Mouse (Mus musculus): Measurements from ENCODE around the gene Ndufb7.

DNA sequence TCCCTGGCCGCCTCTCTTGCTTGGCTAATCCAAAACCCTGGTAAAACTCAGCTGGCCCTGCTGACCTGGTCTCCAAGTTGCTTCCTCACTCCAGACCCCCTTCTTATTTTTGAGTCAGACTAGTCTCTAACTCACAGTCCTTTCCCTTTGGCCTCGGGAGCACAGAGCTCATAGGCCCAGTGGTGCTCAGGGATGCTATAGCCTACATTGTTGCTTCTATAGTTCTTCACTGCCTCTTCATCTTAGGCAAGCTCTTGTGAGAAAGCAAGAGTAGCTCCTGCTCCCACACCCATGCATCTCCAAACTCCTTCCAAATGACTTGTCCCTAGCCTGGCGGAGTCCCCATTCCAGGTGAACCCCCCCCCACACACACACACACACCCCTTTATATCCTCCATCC, 1.2 kb downstream of the Ndufb7 start:
- no peak for TF ChIP-seq GATA1 (IDR thresholded peaks at IDR 0.05; ENCODE audit: borderline replicate concordance, low read length)
- TF ChIP-seq FLI1 (IDR thresholded peaks at IDR 0.05; ENCODE audit: low read length) = no peak
